26 mouse cellular contexts compared by ENCODE assay signal in genomic region chr13:112471201-112471600, GRCm38 (mm10).
"Had no signal": no experiment of that assay in that cellular context is flagged by ENCODE, and none has a peak within 500 bp of the region (broad histone marks: within the 10 kb centered on the region; RNA-seq: fewer than 3 reads in every experiment).

No protein-coding gene starts in this region.

- ATAC-seq: hindbrain, embryonic 16.5 days; intestine, embryonic 16.5 days; liver, embryonic 12.5 days had no signal

- H3K27ac ChIP-seq: heart, adult 2 months; hindbrain, embryonic 10.5 days; hindbrain, embryonic 12.5 days; hindbrain, embryonic 14.5 days; kidney, embryonic 15.5 days; kidney, postnatal 0 days; limb, embryonic 13.5 days; limb, embryonic 15.5 days; liver, embryonic 12.5 days; liver, embryonic 14.5 days had no signal

- H3K4me1 ChIP-seq: hindbrain, embryonic 12.5 days had no signal

- H3K9me3 ChIP-seq: hindbrain, embryonic 10.5 days; hindbrain, embryonic 12.5 days; kidney, embryonic 15.5 days; limb, embryonic 13.5 days; limb, embryonic 15.5 days; liver, embryonic 12.5 days had no signal

- DNase-seq: gastrocnemius, adult 2 months; gastrocnemius, postnatal 10 days; gastrocnemius, postnatal 25 days; heart, adult 2 months; heart, postnatal 10 days; heart, postnatal 4 days; kidney, adult 11 months; kidney, adult 2 months; kidney, adult 9 months; kidney, postnatal 14 days; kidney, postnatal 36 days; layer of hippocampus, adult 9-11 months; layer of hippocampus, postnatal 36 days; left cerebral cortex, postnatal 4 days had no signal

- H3K9ac ChIP-seq: hindbrain, embryonic 12.5 days; hindbrain, embryonic 14.5 days; kidney, embryonic 15.5 days; limb, embryonic 13.5 days; limb, embryonic 15.5 days; liver, embryonic 12.5 days; liver, embryonic 14.5 days had no signal

- H3K27me3 ChIP-seq: hindbrain, embryonic 12.5 days; kidney, embryonic 15.5 days; limb, embryonic 13.5 days; limb, embryonic 15.5 days; liver, embryonic 12.5 days had no signal

- H3K4me2 ChIP-seq: heart, embryonic 11.5 days; hindbrain, embryonic 12.5 days; hindbrain, embryonic 14.5 days; kidney, embryonic 15.5 days; limb, embryonic 13.5 days; limb, embryonic 15.5 days; liver, embryonic 12.5 days had no signal

- H3K4me3 ChIP-seq: gastrocnemius, adult 2 months; heart, adult 2 months; hindbrain, embryonic 10.5 days; hindbrain, embryonic 12.5 days; kidney, embryonic 15.5 days; limb, embryonic 13.5 days; limb, embryonic 15.5 days; liver, embryonic 12.5 days had no signal
